Mouse (Mus musculus): ENCODE results near the gene Hist1h4h. TPM values are rescaled to one million over a fixed set of nuclear protein-coding genes. Genes with fewer than 3 reads are reported as not detected.
"Not testable (repeated sequence)": the region's sequence is repeated elsewhere in the genome, so short reads cannot be mapped to it uniquely, and the experiment has no call there.

The Hist1h4h gene
- total and polyA plus RNA-seq, 3 experiments: 61.9 to 239 (median 212) TPM

- no peak overlapping the region for H3K27ac ChIP-seq
- H3K36me3 ChIP-seq (ENCODE audit: control insufficient read depth, insufficient read depth, low read length): no peaks in the 10 kb centered on the region
- intact Hi-C loops (cut with DNase I): no loop called here
- H3K4me1 ChIP-seq (ENCODE audit: control insufficient read depth, insufficient read depth, low read length): no peaks in the 10 kb centered on the region; the same call in 1 of the 2 replicates
- no peak for DNase-seq
- H3K79me2 ChIP-seq (replicated peaks; ENCODE audit: control insufficient read depth, insufficient read depth, low read length): no peaks in the 10 kb centered on the region
- H3K4me3 ChIP-seq: no peak overlapping the region
- no peak for TF ChIP-seq EP300 (IDR thresholded peaks at IDR 0.05; ENCODE audit: insufficient read depth, low read depth, low read length)
- TF ChIP-seq POLR2A (IDR thresholded peaks at IDR 0.05; ENCODE audit: insufficient read depth, low read depth, low read length): no peak
- no peak for TF ChIP-seq CTCF (IDR thresholded peaks at IDR 0.05)
- WGBS: 89% methylated on average over 3 of the region's 3 CpGs
- no peak overlapping the region for H3K9ac ChIP-seq (ENCODE audit: low read depth, low read length)
- no peaks in the 10 kb centered on the region for H3K27me3 ChIP-seq (ENCODE audit: control insufficient read depth, insufficient read depth, low read length)
Measured at GRCm38 (mm10) chr13:23541497-23541896, 10.6 kb downstream of the Hist1h4h start.

GRCm38 (mm10) chr13:23542225-23542980 lies 11.6 kb downstream of the Hist1h4h start:
- intact Hi-C loops (cut with DNase I); H3K27ac ChIP-seq: not testable (repeated sequence)
- 16% methylated on average over 3 of the region's 3 CpGs for WGBS

DNA sequence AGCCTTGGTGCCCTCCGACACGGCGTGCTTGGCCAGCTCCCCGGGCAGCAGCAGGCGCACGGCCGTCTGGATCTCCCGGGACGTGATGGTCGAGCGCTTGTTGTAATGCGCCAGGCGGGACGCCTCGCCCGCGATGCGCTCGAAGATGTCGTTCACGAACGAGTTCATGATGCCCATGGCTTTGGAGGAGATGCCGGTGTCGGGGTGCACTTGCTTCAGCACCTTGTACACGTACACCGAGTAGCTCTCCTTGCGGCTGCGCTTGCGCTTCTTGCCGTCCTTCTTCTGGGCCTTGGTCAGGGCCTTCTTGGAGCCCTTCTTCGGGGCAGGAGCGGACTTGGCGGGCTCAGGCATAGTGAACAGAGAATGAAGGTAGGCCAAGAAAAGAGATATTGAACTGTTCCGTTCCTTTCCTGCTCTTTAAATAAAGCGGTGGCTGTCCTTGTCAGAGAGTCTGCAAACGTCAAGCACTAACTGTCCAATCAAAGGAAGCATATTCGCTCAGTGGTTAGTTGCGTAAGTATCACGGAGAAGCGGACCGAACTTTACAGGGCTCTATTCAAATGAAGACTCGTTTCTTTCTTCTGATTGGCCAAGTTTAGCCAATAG lies 12.3 kb downstream of the Hist1h4h start, which contains the start of gene Hist1h2bh:
Hist1h2bh (minus strand) TSS at position 394 of the 609 bp plus-strand sequence.
- peak within 1 kb of the TSS; percentile 81 for H3K4me3 ChIP-seq
- H3K79me2 ChIP-seq (replicated peaks; ENCODE audit: control insufficient read depth, insufficient read depth, low read length); H3K27me3 ChIP-seq (ENCODE audit: control insufficient read depth, insufficient read depth, low read length); H3K4me1 ChIP-seq (ENCODE audit: control insufficient read depth, insufficient read depth, low read length); H3K36me3 ChIP-seq (ENCODE audit: control insufficient read depth, insufficient read depth, low read length); intact Hi-C loops (cut with DNase I): not testable (repeated sequence)
- under 1% methylated on average over 42 of the region's 42 CpGs for WGBS
- peak; percentile 65 for TF ChIP-seq POLR2A (IDR thresholded peaks at IDR 0.05; ENCODE audit: insufficient read depth, low read depth, low read length)
- peak within 1 kb of the TSS; percentile 84 for H3K27ac ChIP-seq
- peak; percentile 69 to 79 for DNase-seq
- peak within 1 kb of the TSS; percentile 54 for H3K9ac ChIP-seq (ENCODE audit: low read depth, low read length)

More at GRCm38 (mm10) chr13:23542225-23542980, 11.6 kb downstream of the Hist1h4h start:
- Histone ChIP-seq H3K4me3 (peak overlapping the region; percentile 81), H3K9ac (ENCODE audit: low read depth, low read length) (peak overlapping the region; percentile 54)
- H3K27me3 ChIP-seq (ENCODE audit: control insufficient read depth, insufficient read depth, low read length); H3K4me1 ChIP-seq (ENCODE audit: control insufficient read depth, insufficient read depth, low read length); DNase-seq; H3K79me2 ChIP-seq (replicated peaks; ENCODE audit: control insufficient read depth, insufficient read depth, low read length); H3K36me3 ChIP-seq (ENCODE audit: control insufficient read depth, insufficient read depth, low read length): not testable (repeated sequence)

- intact Hi-C loops (cut with DNase I): loop anchor here (2.0 kb wide), 1 partner anchor 13 kb away; the partner anchor contains the start of gene Hist1h4h
- Histone ChIP-seq H3K27me3 (ENCODE audit: control insufficient read depth, insufficient read depth, low read length) (no peaks in the 10 kb centered on the region), H3K27ac (peak within 1 kb of the TSS; percentile 84), H3K4me1 (ENCODE audit: control insufficient read depth, insufficient read depth, low read length) (no peaks in the 10 kb centered on the region; the same call in 1 of the 2 replicates), H3K79me2 (replicated peaks; ENCODE audit: control insufficient read depth, insufficient read depth, low read length) (no peaks in the 10 kb centered on the region), H3K9ac (ENCODE audit: low read depth, low read length) (peak within 1 kb of the TSS; percentile 95), H3K4me3 (peak within 1 kb of the TSS; percentile 81), H3K36me3 (ENCODE audit: control insufficient read depth, insufficient read depth, low read length) (no peaks in the 10 kb centered on the region)
- peak; percentile 78 to 80 for DNase-seq
- WGBS: under 1% methylated on average over 30 of the region's 45 CpGs
- TF ChIP-seq EP300 (IDR thresholded peaks at IDR 0.05; ENCODE audit: insufficient read depth, low read depth, low read length) (no peak), CTCF (IDR thresholded peaks at IDR 0.05) (no peak), POLR2A (IDR thresholded peaks at IDR 0.05; ENCODE audit: insufficient read depth, low read depth, low read length) (peak; percentile 95)
Measured at GRCm38 (mm10) chr13:23543965-23544786, 13.3 kb downstream of the Hist1h4h start, which contains the start of gene Hist1h3f. Gene Hist1h3f (plus strand): TSS chr13:23544052.

GRCm38 (mm10) chr13:23544787-23545120 lies 13.9 kb downstream of the Hist1h4h start:
- not testable (repeated sequence) for H3K79me2 ChIP-seq (replicated peaks; ENCODE audit: control insufficient read depth, insufficient read depth, low read length); H3K27ac ChIP-seq; H3K36me3 ChIP-seq (ENCODE audit: control insufficient read depth, insufficient read depth, low read length); DNase-seq; H3K4me1 ChIP-seq (ENCODE audit: control insufficient read depth, insufficient read depth, low read length); H3K27me3 ChIP-seq (ENCODE audit: control insufficient read depth, insufficient read depth, low read length)
- Histone ChIP-seq H3K9ac (ENCODE audit: low read depth, low read length) (peak overlapping the region; percentile 60), H3K4me3 (peak overlapping the region; percentile 81)
- 0% methylated on average over 13 of the region's 14 CpGs for WGBS
- intact Hi-C loops (cut with DNase I): loop anchor here (2.0 kb wide), 1 partner anchor 14 kb away; the partner anchor contains the start of gene Hist1h4h

GRCm38 (mm10) chr13:23546694-23547093 lies 15.8 kb downstream of the Hist1h4h start:
- DNase-seq: no peak
- TF ChIP-seq POLR2A (IDR thresholded peaks at IDR 0.05; ENCODE audit: insufficient read depth, low read depth, low read length) (no peak), CTCF (IDR thresholded peaks at IDR 0.05) (no peak), EP300 (IDR thresholded peaks at IDR 0.05; ENCODE audit: insufficient read depth, low read depth, low read length) (no peak)
- Histone ChIP-seq H3K79me2 (replicated peaks; ENCODE audit: control insufficient read depth, insufficient read depth, low read length) (no peaks in the 10 kb centered on the region), H3K27ac (no peak overlapping the region), H3K4me3 (no peak overlapping the region), H3K9ac (ENCODE audit: low read depth, low read length) (no peak overlapping the region), H3K4me1 (ENCODE audit: control insufficient read depth, insufficient read depth, low read length) (no peaks in the 10 kb centered on the region; the same call in 1 of the 2 replicates), H3K27me3 (ENCODE audit: control insufficient read depth, insufficient read depth, low read length) (no peaks in the 10 kb centered on the region), H3K36me3 (ENCODE audit: control insufficient read depth, insufficient read depth, low read length) (no peaks in the 10 kb centered on the region)
- intact Hi-C loops (cut with DNase I): no loop called here
- 81% methylated on average over 5 of the region's 5 CpGs for WGBS
